In genomic region chr10:95156410-95156809, GRCm38 (mm10) we compare ENCODE assay signal across 13 mouse cellular contexts.
DNase-seq lines count a peak whose midpoint lies in the region; ATAC-seq and TF ChIP-seq lines count a peak whose summit lies in the region.
"Had no signal": no experiment of that assay in that cellular context is flagged by ENCODE, and none has a peak within 500 bp of the region (broad histone marks: within the 10 kb centered on the region; RNA-seq: fewer than 3 reads in every experiment).

No protein-coding gene starts in this region.

- no peaks in the 10 kb centered on the region for H3K36me3 ChIP-seq in heart, embryonic 12.5 days
- no peaks in the 10 kb centered on the region for H3K36me3 ChIP-seq in G1E (replicated peaks)
- H3K36me3 ChIP-seq: hindbrain, embryonic 15.5 days; limb, embryonic 15.5 days had no signal

- no peaks in the 10 kb centered on the region for H3K9me3 ChIP-seq in heart, embryonic 12.5 days (replicated peaks)
- no peaks in the 10 kb centered on the region for H3K9me3 ChIP-seq in G1E (replicated peaks)
- H3K9me3 ChIP-seq: hindbrain, embryonic 15.5 days; limb, embryonic 15.5 days had no signal

- H3K27me3 ChIP-seq in heart, embryonic 12.5 days (replicated peaks) = no peaks in the 10 kb centered on the region
- H3K27me3 ChIP-seq in G1E (ENCODE audit: insufficient read depth, low read length) = peaks cover 40% of the 10 kb centered on the region
- H3K27me3 ChIP-seq: hindbrain, embryonic 15.5 days; limb, embryonic 15.5 days had no signal

- DNase-seq in heart, postnatal 4 days = peak; percentile 17
- peak; percentile 43 for DNase-seq in lung, postnatal 36 days
- no peak for DNase-seq in lung, postnatal 10 days
- DNase-seq in G1E (ENCODE audit: low spot score) (no peak), MN1 (ENCODE audit: low spot score) (no peak)
- DNase-seq in thymus, postnatal 0 days (ENCODE audit: low spot score) = peak; percentile 13
- DNase-seq in urinary bladder, postnatal 36 days (ENCODE audit: low spot score in 2 of 2) = no peak
- DNase-seq: adrenal gland, adult 8-10 months; kidney, postnatal 14 days; layer of hippocampus, postnatal 36 days had no signal

- TF ChIP-seq CTCF in G1E (IDR thresholded peaks at IDR 0.05; ENCODE audit: low read depth, low read length) = 0 out of 2 replicates have a peak, but pooled peaks have one; percentile 5

- H3K4me1 ChIP-seq in heart, embryonic 12.5 days (replicated peaks) = peaks cover 7% of the 10 kb centered on the region
- H3K4me1 ChIP-seq in G1E (ENCODE audit: insufficient read depth, low read depth, low read length) = no peaks in the 10 kb centered on the region
- H3K4me1 ChIP-seq: hindbrain, embryonic 15.5 days; limb, embryonic 15.5 days had no signal

- H3K4me3 ChIP-seq in heart, embryonic 12.5 days = no peak overlapping the region
- no peak overlapping the region for H3K4me3 ChIP-seq in G1E (ENCODE audit: low read depth, low read length)
- H3K4me3 ChIP-seq: hindbrain, embryonic 15.5 days; limb, embryonic 15.5 days had no signal

- no peak overlapping the region for H3K27ac ChIP-seq in heart, embryonic 12.5 days (ENCODE audit: poor library complexity, severe bottlenecking)
- H3K27ac ChIP-seq: hindbrain, embryonic 15.5 days had no signal

- WGBS in heart, embryonic 12.5 days = 85% methylated on average over 5 of the region's 7 CpGs

- no peak overlapping the region for H3K4me2 ChIP-seq in heart, embryonic 12.5 days
- H3K4me2 ChIP-seq: hindbrain, embryonic 15.5 days; limb, embryonic 15.5 days had no signal

- H3K9ac ChIP-seq in heart, embryonic 12.5 days = no peak overlapping the region
- H3K9ac ChIP-seq: hindbrain, embryonic 15.5 days; limb, embryonic 15.5 days had no signal

- no peak for ATAC-seq in heart, embryonic 12.5 days (ENCODE audit: insufficient number of reproducible peaks, low FRiP score)
- ATAC-seq in G1E (ENCODE audit: extremely low read depth, insufficient number of reproducible peaks, low FRiP score, poor library complexity, severe bottlenecking) = no peak

Comparison
In these comparisons a context has a peak if more than half of its experiments do, and no peak if none do; other contexts are left out.
1. DNase-seq: peak in heart, postnatal 4 days (single experiment), lung, postnatal 36 days (single experiment) and thymus, postnatal 0 days (single experiment); none in lung, postnatal 10 days (single experiment), G1E (single experiment), MN1 (single experiment) and urinary bladder, postnatal 36 days (0 of 2).